Mouse (Mus musculus): Measurements from ENCODE around the gene Prop1. TPM values are rescaled to one million over a fixed set of nuclear protein-coding genes. Genes with fewer than 3 reads are reported as not detected.

Gene Prop1
- polyA plus RNA-seq, 1 experiment from 2014 or later = not detected

DNA sequence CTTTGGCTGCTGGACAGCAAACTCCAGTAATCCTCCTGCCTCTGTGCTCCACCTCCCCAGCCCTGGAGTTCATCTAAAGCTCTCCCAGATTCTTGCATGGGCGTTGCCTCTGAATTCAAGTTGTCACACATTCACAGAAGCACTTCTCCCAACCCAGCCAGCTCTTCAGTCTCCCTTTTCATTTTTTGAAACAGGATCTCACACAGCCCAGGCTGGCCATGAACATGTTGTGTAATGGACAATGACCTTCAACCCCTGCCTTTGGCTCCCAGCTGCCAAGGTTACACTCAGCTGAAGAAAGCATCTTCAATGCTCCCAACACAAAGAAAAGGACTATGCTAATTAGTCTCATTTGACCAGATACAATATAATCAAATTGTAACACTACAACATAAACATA is 40.3 kb downstream of the Prop1 start:
- Histone ChIP-seq H3K4me3 (ENCODE audit: low read depth, low read length) (no peak overlapping the region), H3K27me3 (ENCODE audit: control insufficient read depth, insufficient read depth, low read length) (no peaks in the 10 kb centered on the region), H3K4me1 (ENCODE audit: control insufficient read depth, insufficient read depth, low read length) (no peaks in the 10 kb centered on the region), H3K4me2 (no peak overlapping the region), H3K9ac (ENCODE audit: low read depth, low read length) (no peak overlapping the region), H3K36me3 (ENCODE audit: control insufficient read depth, insufficient read depth, low read length) (peaks cover 24% of the 10 kb centered on the region), H3K9me3 (replicated peaks; ENCODE audit: control insufficient read depth, low read length) (no peaks in the 10 kb centered on the region), H3K27ac (ENCODE audit: low read depth, low read length) (no peak overlapping the region)
- 75% methylated on average over 1 of the region's 1 CpGs for WGBS (ENCODE audit: insufficient replicate concordance)
- ATAC-seq (replicated peaks; ENCODE audit: insufficient number of reproducible peaks, low FRiP score, low TSS enrichment) = no peak

- Histone ChIP-seq H3K9ac (ENCODE audit: low read depth, low read length) (no peak overlapping the region), H3K36me3 (ENCODE audit: control insufficient read depth, insufficient read depth, low read length) (peaks cover 71% of the 10 kb centered on the region), H3K4me2 (no peak overlapping the region), H3K4me3 (ENCODE audit: low read depth, low read length) (no peak overlapping the region), H3K9me3 (replicated peaks; ENCODE audit: control insufficient read depth, low read length) (peaks cover 15% of the 10 kb centered on the region), H3K4me1 (ENCODE audit: control insufficient read depth, insufficient read depth, low read length) (no peaks in the 10 kb centered on the region), H3K27ac (ENCODE audit: low read depth, low read length) (no peak overlapping the region), H3K27me3 (ENCODE audit: control insufficient read depth, insufficient read depth, low read length) (no peaks in the 10 kb centered on the region)
- 90% methylated on average over 5 of the region's 5 CpGs for WGBS (ENCODE audit: insufficient replicate concordance)
- ATAC-seq (replicated peaks; ENCODE audit: insufficient number of reproducible peaks, low FRiP score, low TSS enrichment) = no peak
These were observed 45.4 kb downstream of the Prop1 start for GRCm38 (mm10) chr11:50908136-50908535.

Other genes with a start within 250 kb of the Prop1 start
- 16.9 and 20.4 TPM in 2 replicates for gene Zfp354c, start 126.0 kb downstream of the Prop1 start, polyA plus RNA-seq (2014; fragmentation: Nextera tagmentation; extraction: Ambion mirVana)
- 0.50 and 0.63 TPM in 2 replicates for gene Zfp879, start 112.2 kb downstream of the Prop1 start, polyA plus RNA-seq (2014; fragmentation: Nextera tagmentation; extraction: Ambion mirVana)
- 0.04 TPM in 1 of 2 replicates, not detected in the other for gene Grm6, start 103.1 kb downstream of the Prop1 start, polyA plus RNA-seq (2014; fragmentation: Nextera tagmentation; extraction: Ambion mirVana)
- gene Zfp454, start 66.1 kb downstream of the Prop1 start, polyA plus RNA-seq (2014; fragmentation: Nextera tagmentation; extraction: Ambion mirVana) = 2.8 and 4.6 TPM in 2 replicates
- 9.2 and 11.2 TPM in 2 replicates for gene Zfp2, start 37.6 kb downstream of the Prop1 start, polyA plus RNA-seq (2014; fragmentation: Nextera tagmentation; extraction: Ambion mirVana)
- 0.30 and 0.82 TPM in 2 replicates for gene Zfp354b, start 22.1 kb downstream of the Prop1 start, polyA plus RNA-seq (2014; fragmentation: Nextera tagmentation; extraction: Ambion mirVana)
- not detected in 2 replicates for gene 4933414I15Rik, start 10.0 kb downstream of the Prop1 start, polyA plus RNA-seq (2014; fragmentation: Nextera tagmentation; extraction: Ambion mirVana)
- not detected in 2 replicates for gene Olfr1378, start 12.8 kb upstream of the Prop1 start, polyA plus RNA-seq (2014; fragmentation: Nextera tagmentation; extraction: Ambion mirVana)
- not detected in 2 replicates for gene Olfr1377, start 28.2 kb upstream of the Prop1 start, polyA plus RNA-seq (2014; fragmentation: Nextera tagmentation; extraction: Ambion mirVana)
- gene Olfr51, start 49.8 kb upstream of the Prop1 start, polyA plus RNA-seq (2014; fragmentation: Nextera tagmentation; extraction: Ambion mirVana) = not detected in 2 replicates
- gene Olfr54, start 60.5 kb upstream of the Prop1 start, polyA plus RNA-seq (2014; fragmentation: Nextera tagmentation; extraction: Ambion mirVana) = not detected in 2 replicates
- not detected in 2 replicates for gene Olfr1375, start 94.3 kb upstream of the Prop1 start, polyA plus RNA-seq (2014; fragmentation: Nextera tagmentation; extraction: Ambion mirVana)
- gene Zfp354a, start 105.5 kb upstream of the Prop1 start, polyA plus RNA-seq (2014; fragmentation: Nextera tagmentation; extraction: Ambion mirVana) = 6.6 and 8.2 TPM in 2 replicates